Mouse (Mus musculus) embryonic facial prominence, embryonic 10.5 days (tissue): ENCODE measurements around the gene S100pbp. TPM values are rescaled to one million over a fixed set of nuclear protein-coding genes. Genes with fewer than 3 reads are reported as not detected.
"Not testable (repeated sequence)": the region's sequence is repeated elsewhere in the genome, so short reads cannot be mapped to it uniquely, and the experiment has no call there.

Source experiments
- DNase-seq: peaks from one replicate; pipeline ENCODE4 v3.0.0-alpha.2; 2017; ENCODE audit warnings: low spot score
- H3K27ac ChIP-seq: fragments of 300-500 bp; sonication (generic); replicated peaks from 2 replicates; pipeline ENCODE4 v1.5.1; 2016; ENCODE audit warnings: mild to moderate bottlenecking
- H3K27me3 ChIP-seq: fragments of 300-500 bp; sonication (generic); replicated peaks from 2 replicates; pipeline ENCODE4 v1.6.1; 2016; ENCODE audit warnings: low read depth, mild to moderate bottlenecking; ENCODE audit not compliant: poor library complexity, severe bottlenecking
- H3K36me3 ChIP-seq: fragments of 300-500 bp; sonication (generic); replicated peaks from 2 replicates; pipeline ENCODE4 v1.6.1; 2016; ENCODE audit warnings: mild to moderate bottlenecking, moderate library complexity
- H3K4me1 ChIP-seq: fragments of 300-500 bp; sonication (generic); 2 replicates; pipeline ENCODE4 v1.6.1; 2016
- H3K4me3 ChIP-seq: fragments of 300-500 bp; sonication (generic); 2 replicates; pipeline ENCODE4 v1.5.1; 2016; ENCODE audit warnings: mild to moderate bottlenecking, moderate library complexity
- H3K9me3 ChIP-seq: fragments of 300-500 bp; sonication (generic); 2 replicates; pipeline ENCODE4 v1.6.1; 2016; ENCODE audit warnings: mild to moderate bottlenecking
- WGBS: fragments of 180-500 bp; shearing (Covaris S2); methylation state at CpG from one replicate; pipeline ENCODE4 v1.1.7; 2016; 5-methylcytosine and 5-hydroxymethylcytosine counted together
- polyA plus RNA-seq: library from polyadenylated mRNA; unstranded; fragments of >200 nt; fragmentation: Nextera tagmentation; extraction: Ambion mirVana; gene quantifications from 2 replicates; pipeline ENCODE4 v1.2.1, GENCODE M21; 2016

The S100pbp gene
- polyA plus RNA-seq, 1 experiment from 2014 or later, result 29.8 TPM

DNA sequence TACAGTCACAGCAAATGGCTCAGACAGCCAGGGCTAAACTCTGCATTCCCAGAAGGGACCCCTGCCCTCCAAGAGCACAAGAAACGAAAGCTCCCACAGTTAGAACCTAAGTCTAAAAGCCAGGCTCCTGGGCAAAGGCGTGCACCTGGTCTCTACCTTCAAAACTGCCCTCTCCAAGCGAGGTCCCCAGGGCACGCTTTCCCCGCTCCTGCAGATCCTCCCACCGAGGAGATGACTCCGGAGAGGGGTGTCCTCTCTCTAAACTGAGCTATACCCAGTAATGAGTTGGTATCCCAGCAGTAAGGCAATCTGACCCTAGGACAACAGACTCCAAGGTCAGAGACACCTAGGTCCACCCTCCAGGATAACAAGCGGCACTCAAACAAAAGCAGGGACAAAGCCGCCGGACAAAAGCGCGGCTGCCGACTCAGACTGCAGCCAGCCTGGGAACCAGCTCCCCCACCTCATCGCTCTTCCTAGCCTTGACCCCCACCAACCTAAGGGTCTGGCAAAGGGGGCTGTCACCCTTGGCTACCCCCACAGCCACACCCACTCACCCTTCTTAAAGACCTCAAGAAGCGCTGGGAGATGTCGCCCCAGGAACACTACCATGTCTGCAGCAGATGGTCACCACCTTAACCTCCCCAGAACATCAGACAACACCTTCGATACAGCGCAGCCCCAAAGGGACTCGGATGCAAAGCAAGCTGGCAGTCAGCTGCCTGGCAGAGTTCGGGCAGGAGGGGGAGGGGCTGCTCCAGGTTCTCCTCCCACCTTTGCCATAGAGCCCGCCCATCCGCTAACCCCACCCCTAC is 37.9 kb upstream of the S100pbp start:
- peaks cover 72% of the 10 kb centered on the region for H3K27me3 ChIP-seq
- 6% methylated on average over 22 of the region's 22 CpGs for WGBS
- peaks cover 68% of the 10 kb centered on the region for H3K4me1 ChIP-seq
- peak overlapping the region; percentile 46 for H3K4me3 ChIP-seq
- H3K27ac ChIP-seq, result peak overlapping the region; percentile 72
- H3K36me3 ChIP-seq, result peaks cover 23% of the 10 kb centered on the region
- H3K9me3 ChIP-seq, result no peaks in the 10 kb centered on the region
- DNase-seq, result no peak

DNA sequence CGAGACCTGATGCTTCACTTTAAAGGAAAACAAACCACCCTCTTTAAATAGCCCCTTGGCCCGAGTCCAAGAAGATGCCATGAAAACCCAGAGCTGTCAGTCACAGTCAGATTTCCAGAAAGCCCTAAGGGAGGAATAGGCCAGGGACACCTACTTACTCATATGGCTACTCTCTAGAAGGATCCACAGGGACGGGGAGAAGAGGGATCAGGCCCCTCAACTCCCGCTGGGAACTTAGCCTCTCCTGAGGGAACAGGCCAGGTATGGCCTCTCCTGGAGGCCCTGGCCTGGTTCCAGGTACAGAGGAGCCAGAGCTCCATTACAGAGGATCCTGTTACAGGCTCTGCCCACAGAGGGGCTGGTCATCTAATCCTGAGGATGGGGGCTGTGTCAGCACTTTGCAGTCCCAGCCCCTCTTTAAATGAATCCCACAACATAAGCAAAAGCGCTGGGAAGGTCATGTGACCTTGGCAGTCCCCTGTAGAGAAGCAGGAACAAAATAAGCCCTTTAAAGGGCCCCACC is 37.0 kb upstream of the S100pbp start:
- H3K9me3 ChIP-seq, result no peaks in the 10 kb centered on the region
- peaks cover 31% of the 10 kb centered on the region for H3K36me3 ChIP-seq
- H3K4me3 ChIP-seq, result peak overlapping the region; percentile 46; the same call in 1 of the 2 replicates
- DNase-seq, result peak; percentile 27
- 23% methylated on average over 5 of the region's 5 CpGs for WGBS
- H3K27me3 ChIP-seq, result peaks cover 76% of the 10 kb centered on the region
- H3K4me1 ChIP-seq, result peaks cover 65% of the 10 kb centered on the region
- 0 out of 2 replicates have a peak overlapping the region, but pooled peaks have one; percentile 72 for H3K27ac ChIP-seq

DNA sequence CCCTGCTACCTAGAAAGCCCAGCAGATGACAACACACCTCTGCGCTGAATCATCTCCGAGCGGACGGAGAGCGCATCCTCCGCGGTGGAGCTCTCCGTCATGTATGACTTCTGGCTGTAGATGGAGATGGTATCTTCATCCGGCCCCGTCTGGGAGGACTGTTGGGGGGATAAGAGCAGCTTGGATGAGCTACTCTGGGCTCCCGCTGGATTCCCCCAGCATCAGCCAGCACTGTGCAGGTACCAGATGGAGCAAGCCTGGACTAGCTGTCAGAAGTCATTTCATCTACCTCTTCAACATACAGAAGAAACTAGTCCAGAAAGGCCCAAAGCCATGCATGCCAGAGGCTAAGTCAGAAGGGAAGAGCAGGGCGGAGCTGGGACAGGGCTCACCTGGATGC is 35.8 kb upstream of the S100pbp start:
- no peak for DNase-seq
- H3K27me3 ChIP-seq, result peaks cover 79% of the 10 kb centered on the region
- peaks cover 41% of the 10 kb centered on the region for H3K36me3 ChIP-seq
- H3K4me3 ChIP-seq, result no peak overlapping the region; the same call in 1 of the 2 replicates
- no peak overlapping the region for H3K27ac ChIP-seq
- H3K4me1 ChIP-seq, result peaks cover 62% of the 10 kb centered on the region
- H3K9me3 ChIP-seq, result no peaks in the 10 kb centered on the region
- 97% methylated on average over 12 of the region's 12 CpGs for WGBS

DNA sequence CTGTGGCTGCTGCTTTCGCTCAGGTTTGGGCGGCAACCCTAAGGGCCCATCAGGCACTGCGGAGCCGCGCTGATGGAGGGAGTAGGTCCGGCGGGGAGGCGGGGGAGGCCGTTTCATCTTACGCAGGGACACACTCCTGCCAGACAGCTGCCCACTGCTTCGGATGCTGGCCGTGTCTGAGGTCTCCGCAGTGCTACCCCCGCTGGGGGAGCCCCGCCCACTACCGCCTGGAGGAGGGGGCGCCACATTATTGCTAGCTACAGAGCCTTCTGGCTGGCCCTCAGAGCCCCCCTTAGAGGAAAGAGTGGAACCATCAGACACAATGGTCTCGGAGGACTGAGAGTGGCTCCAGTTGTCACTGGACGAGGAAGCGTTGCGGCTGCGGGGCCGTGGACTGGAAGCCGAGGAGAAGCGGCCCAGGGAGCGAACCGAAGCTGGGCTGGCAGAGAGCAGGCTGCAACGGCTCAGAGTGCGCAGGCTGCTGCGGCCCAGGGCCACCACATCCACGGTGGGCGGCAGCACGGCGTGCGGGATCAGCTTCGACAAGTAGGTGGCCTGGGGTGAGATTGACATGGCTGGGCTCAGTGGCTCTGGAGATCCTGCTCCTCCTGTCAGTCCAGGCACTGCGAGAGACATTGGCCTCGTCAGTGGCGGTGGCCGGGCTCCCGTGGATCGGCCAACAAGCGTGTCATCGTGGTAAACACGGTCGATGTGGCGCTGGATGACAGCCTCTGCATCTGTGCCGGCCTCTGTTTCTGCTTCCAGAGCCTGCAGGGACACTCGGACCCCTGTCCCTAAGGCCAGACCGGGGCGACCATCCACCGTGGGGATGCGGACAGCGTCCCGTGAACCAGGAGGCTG is 34.1 kb upstream of the S100pbp start:
- no peaks in the 10 kb centered on the region for H3K9me3 ChIP-seq
- H3K36me3 ChIP-seq, result peaks cover 58% of the 10 kb centered on the region
- H3K4me3 ChIP-seq, result peak overlapping the region; percentile 52
- WGBS, result 26% methylated on average over 55 of the region's 55 CpGs
- peak; percentile 68 for DNase-seq
- H3K27me3 ChIP-seq, result peaks cover 79% of the 10 kb centered on the region
- peaks cover 65% of the 10 kb centered on the region for H3K4me1 ChIP-seq
- H3K27ac ChIP-seq, result peak overlapping the region; percentile 65

DNA sequence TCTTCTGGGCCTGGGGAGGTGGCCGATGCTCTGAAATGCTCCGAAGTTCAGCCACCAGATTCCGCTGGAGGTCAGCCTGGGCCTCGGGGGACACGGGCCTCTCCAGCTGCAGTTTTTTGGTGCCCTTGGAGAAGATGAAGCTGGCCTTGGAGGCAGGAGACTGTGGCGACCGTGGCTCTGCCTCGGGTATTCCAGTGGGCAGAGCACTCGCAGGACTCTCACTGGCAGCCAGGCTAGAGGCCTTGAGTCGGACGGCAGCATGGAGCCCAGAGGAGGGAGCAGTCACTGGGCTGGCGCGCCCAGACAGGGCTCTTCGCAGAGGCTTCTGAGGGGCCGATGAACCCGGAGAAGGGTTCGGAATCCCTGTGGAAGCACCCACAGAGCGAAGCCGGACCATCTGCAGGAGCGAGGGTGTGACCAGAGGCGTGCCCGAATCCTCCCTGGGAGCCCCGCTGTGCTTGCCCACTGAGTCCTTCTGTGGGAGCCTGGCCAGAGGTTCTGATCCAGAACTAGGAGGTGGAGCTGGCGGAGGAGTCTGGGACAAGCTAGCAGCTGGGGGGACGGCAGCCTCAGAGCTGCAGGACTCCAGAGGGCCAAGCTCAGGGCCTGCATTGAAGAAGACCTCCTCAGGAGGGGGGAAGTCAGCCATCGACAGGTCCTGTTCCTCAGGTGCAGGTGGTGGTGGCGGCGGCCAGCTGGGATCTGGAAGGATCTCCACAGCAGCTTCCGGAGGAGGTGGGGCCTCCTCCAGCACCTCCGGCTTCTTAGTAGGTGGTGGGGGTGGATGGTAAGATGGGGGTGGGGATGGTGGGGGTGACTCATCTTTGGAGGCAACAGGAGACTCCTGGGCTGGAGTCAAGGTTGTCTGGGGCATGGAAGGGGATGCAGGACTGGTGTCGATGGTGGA is 32.7 kb upstream of the S100pbp start:
- H3K36me3 ChIP-seq, result peaks cover 71% of the 10 kb centered on the region

DNA sequence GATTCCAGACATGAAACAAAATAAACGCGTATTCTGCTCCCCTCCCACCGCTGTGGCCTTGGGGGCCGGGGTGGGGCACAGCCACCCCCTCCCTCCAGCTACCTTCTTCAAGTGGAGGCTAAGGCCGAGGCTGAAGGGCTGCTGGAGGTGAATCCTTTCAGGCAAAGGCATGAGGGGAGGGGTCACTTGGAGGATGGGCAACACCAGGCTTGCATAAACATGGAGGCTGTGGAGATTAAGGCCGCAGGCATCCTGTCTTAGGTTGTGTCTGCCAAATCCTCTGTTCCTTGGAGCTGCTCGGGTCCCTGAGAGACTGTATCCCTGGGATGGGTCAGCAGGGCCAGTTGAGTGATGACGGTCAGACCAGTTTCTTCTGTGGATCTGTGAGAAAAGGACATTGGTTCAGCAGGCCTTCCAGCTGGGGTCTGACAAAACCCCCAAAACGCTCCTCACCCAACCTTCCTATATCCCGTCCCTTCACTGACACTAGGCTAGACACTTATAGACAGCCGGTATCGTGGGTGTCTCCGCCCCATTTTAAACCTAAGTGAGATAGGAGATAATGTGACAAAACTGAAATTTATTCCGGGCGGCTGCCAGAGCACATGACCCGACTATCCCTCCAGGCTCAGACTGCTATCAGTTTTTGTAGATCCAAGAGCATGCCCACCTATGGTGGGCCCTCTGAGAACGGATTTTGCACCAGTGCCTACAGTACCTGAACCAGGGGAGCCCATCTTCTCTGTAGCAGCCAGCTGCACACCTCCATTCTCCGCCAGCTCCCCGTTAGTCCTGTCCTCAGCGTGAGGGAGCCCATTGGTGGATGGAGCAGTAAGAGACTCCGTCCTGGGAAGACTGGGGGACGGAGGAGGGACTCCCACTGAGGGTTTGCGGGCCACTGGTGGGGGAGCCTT is 31.8 kb upstream of the S100pbp start:
- H3K9me3 ChIP-seq, result no peaks in the 10 kb centered on the region
- peaks cover 56% of the 10 kb centered on the region for H3K27me3 ChIP-seq
- DNase-seq, result no peak
- H3K27ac ChIP-seq, result no peak overlapping the region
- no peak overlapping the region for H3K4me3 ChIP-seq
- H3K4me1 ChIP-seq, result peaks cover 42% of the 10 kb centered on the region
- 74% methylated on average over 23 of the region's 23 CpGs for WGBS
- peaks cover 81% of the 10 kb centered on the region for H3K36me3 ChIP-seq

More for the DNA sequence above, 32.7 kb upstream of the S100pbp start:
- no peaks in the 10 kb centered on the region for H3K9me3 ChIP-seq
- peaks cover 65% of the 10 kb centered on the region for H3K27me3 ChIP-seq
- DNase-seq, result no peak
- no peak overlapping the region for H3K27ac ChIP-seq
- H3K4me1 ChIP-seq, result peaks cover 51% of the 10 kb centered on the region
- 68% methylated on average over 31 of the region's 31 CpGs for WGBS
- H3K4me3 ChIP-seq, result no peak overlapping the region

DNA sequence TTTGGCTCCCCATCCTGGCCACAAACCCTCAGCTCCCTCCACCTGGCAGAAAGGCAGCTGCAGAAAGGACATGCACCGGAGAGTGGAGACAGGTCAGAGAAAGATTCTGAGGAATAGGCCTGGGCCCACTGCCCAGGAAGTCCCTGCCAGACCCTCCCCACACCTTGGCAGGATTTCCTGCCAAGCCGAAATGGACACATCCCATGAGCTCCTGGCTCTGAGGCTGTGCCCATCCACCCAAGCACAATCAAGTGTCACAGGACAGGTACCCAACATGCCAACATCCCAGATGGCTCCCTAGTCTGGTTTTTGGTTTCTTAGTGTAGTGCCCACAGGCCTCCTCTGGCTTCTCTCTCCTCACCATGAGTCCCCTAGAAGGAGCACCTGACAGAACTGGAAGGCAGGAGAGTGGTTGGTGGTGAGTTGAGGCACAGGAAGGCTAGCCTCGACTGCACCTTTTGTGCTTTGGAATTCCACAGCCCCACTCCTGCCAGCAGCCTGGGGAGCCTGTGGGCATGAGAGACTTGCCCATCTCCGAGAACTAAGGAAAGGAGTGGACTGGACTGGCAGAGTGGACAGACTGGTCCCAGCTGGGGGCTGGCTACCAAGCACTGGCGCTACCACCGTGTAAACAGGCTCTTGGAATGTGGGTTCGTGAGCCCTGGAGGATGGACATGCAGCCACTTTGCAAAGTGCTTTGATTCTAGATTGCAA is 31.0 kb upstream of the S100pbp start:
- no peaks in the 10 kb centered on the region for H3K9me3 ChIP-seq
- peaks cover 47% of the 10 kb centered on the region for H3K27me3 ChIP-seq
- WGBS, result 73% methylated on average over 7 of the region's 7 CpGs
- peaks cover 34% of the 10 kb centered on the region for H3K4me1 ChIP-seq
- H3K27ac ChIP-seq, result no peak overlapping the region
- DNase-seq, result no peak
- H3K4me3 ChIP-seq, result no peak overlapping the region
- peaks cover 89% of the 10 kb centered on the region for H3K36me3 ChIP-seq

DNA sequence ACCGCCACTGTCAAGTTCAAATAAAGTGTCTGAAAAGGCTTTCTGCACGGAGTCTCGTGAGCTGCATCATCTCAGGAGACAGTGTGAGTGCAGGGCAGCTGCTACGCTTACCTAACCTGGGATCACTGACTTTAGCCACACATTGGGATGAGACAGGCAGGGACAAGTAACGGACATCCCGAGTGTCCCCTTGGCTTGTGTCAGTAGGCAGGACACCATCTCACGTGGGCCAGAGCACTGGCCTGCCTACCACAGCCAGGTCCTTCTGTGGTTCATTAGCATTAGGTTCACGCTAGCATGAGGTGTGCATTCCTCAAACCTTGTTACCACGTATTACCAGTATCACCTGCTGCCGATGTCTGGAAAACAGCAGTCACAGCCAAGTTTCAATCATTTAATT is 29.7 kb upstream of the S100pbp start:
- Histone ChIP-seq H3K27ac (no peak overlapping the region), H3K27me3 (peaks cover 34% of the 10 kb centered on the region), H3K4me3 (no peak overlapping the region), H3K4me1 (peaks cover 31% of the 10 kb centered on the region), H3K36me3 (peaks cover 96% of the 10 kb centered on the region), H3K9me3 (no peaks in the 10 kb centered on the region)
- 86% methylated on average over 10 of the region's 10 CpGs for WGBS
- no peak for DNase-seq

DNA sequence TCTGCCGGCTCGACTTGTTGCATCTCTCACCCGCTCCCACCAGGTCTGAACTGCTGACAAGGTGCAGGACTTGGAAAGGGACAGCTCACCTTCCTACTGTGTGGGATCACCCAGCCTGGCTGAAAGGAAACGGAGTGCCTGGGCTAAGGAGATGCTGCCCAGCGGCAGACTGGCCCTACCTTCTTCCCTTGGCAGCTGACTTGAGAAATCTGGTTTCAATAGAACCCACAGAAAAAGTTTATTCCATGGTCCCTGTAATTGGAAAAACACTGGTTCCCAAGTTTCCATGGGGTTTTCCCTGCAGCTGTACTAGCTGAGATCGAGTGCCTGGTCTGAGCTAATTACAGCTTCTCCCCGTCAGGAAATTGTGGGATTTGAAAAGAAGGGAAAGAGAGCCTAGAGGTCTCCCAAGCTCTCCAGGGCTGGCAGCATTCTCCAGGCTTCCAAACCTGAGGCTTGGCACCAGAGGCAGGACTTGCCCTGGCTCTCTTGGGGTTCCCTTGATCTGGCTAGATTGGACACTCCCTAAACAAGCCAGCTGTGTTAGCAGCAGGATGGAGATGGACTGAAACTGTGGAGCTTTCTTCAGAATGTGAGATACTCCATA is 29.1 kb upstream of the S100pbp start:
- no peak overlapping the region for H3K27ac ChIP-seq
- peaks cover 96% of the 10 kb centered on the region for H3K36me3 ChIP-seq
- peaks cover 29% of the 10 kb centered on the region for H3K27me3 ChIP-seq

DNA sequence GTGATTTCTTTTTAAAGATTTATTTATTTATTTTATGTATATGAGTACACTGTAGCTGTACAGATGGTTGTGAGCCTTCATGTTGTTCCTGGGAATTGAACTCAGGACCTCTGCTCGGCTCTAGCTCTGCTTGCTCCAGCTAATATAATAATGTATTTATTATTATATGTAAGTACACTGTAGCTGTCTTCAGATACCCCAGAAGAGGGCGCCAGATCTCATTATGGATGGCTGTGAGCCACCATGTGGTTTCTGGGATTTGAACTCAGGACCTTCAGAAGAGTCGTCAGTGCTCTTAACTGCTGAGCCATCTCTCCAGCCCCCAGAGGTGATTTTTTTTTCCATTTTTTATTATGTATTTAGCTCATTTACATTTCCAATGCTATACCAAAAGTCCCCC is 23.0 kb upstream of the S100pbp start:
- H3K36me3 ChIP-seq, result peaks cover 97% of the 10 kb centered on the region
- H3K9me3 ChIP-seq, H3K27ac ChIP-seq, H3K4me3 ChIP-seq, H3K27me3 ChIP-seq, DNase-seq, H3K4me1 ChIP-seq: not testable (repeated sequence)
- WGBS, result 75% methylated on average over 3 of the region's 3 CpGs

More for the DNA sequence above, 29.1 kb upstream of the S100pbp start:
- WGBS, result 75% methylated on average over 7 of the region's 7 CpGs
- Histone ChIP-seq H3K9me3 (no peaks in the 10 kb centered on the region), H3K4me3 (no peak overlapping the region), H3K4me1 (peaks cover 26% of the 10 kb centered on the region)
- no peak for DNase-seq
